Mouse (Mus musculus): ENCODE results near the gene Ubqln5. TPM values are rescaled to one million over a fixed set of nuclear protein-coding genes. Genes with fewer than 3 reads are reported as not detected.

Gene Ubqln5
- not detected in 2 replicates for total RNA-seq (2023)

DNA sequence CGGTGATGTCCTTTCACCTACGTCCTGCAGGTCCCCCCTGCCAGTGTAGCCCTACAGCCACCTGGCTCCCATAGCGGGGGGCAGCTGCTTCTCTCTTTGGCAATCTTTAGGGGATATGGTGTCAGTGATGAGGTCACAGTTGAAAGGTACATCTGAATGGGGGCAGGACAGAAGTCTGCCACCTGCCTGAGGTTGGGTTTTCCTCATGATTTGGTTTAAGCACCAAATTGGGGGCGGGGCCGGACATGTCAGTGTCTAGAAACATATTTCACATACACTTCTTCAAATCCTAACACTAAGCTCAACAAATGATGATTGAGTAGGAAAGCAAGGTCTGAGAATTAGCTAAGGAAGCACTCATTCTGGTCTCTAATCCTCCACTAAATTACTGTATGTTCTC lies at the start of gene Ubqln5:
Gene Ubqln5 (minus strand): TSS at position 101 of the 400 bp plus-strand sequence.

DNA sequence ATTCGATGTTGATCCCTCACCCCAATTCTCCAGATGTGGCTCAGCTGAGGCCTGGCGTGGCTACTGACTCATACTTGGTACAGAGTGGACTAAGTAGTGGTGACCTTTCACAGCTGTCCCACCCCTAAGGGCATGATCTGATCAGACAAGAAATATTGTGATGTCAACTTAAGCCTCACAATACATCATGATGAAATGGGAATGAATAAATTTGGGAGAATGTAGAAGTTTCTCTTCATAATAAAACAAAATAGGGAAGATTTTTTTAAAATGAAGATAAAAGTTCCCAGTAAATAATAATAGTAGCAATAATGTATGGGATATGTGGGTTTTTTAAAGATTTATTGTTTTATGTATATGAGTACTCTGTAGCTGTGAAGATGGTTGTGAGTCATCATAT lies 20.8 kb upstream of the Ubqln5 start, which contains the start of gene Ubqlnl:
Gene Ubqlnl (minus strand): TSS at position 101 of the 400 bp plus-strand sequence.

DNA sequence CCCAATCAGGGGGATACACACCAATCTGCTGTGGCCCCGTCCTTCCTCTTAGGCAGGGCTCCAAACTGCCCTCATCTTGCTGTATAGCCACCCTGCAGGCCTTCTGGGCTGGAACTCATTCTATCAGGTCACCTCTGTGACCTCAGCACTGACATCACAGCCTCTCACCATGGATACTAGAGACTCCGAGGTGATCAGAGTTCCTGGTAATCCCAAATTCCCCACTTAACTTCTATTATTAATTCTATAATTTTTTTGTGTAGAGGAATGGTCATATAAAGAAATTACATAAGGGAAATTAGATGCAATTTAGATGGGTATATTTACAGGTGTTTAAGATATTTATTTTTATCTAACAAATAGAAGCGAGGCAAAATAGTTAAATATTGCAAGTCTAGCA lies 13.6 kb upstream of the Ubqln5 start, which contains the start of gene Ubqln3:
Gene Ubqln3 (minus strand): TSS at position 101 of the 400 bp plus-strand sequence.

DNA sequence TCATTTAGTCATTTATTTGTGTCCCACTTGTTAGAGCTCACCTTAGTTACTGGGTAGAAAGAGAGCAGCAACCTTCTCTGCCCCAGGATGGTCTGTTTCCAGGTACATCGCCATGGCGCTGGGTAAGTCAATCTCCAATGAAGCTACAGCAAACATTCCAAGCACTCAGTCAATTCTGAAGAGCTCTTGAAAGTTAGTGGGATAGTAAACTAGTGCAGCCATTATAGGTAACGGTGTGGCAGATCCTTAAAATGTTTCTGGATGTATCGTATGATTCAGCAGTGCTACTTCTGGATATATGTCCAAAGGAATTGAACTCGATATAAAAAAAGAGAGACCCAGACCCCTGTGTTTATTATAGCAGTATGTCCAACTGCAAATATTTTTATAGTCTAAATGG lies 7.7 kb upstream of the Ubqln5 start, which contains the start of gene Olfr643:
Gene Olfr643 (minus strand): TSS at position 101 of the 400 bp plus-strand sequence.

DNA sequence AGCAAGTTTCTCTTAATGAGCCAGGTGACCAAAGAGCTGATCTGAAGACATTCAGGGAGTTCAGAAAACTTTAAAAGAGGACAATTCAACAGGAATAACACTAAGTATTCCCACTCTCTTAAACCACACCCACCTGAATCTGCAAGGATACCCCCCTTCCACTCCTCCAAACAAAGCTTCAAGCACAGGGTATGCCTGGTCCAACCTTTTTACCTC lies 25.0 kb downstream of the Ubqln5 start, which contains the start of gene Olfr646:
Gene Olfr646 (plus strand): TSS at position 117 of the 216 bp plus-strand sequence.

DNA sequence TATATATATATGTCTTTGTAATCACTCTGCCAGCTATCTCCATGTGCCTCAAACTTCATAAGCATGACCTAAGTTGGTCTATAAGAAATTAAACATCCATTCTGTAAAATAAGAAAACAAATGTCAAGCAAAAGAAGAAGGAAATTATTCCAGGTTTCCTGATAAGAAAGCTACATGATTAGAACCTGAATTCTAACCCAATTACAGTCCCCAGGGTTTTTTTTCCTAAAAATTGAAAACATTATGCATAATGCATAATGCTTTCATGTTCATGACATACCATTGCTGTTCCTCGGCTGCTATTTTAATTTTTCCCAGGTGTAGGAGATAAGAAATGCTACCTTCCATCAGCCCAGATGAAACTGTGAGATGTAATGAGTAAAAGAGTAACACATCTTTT lies 44.3 kb downstream of the Ubqln5 start, which contains the start of gene Olfr645:
Gene Olfr645 (minus strand): TSS at position 101 of the 400 bp plus-strand sequence.

Other genes starting within 250 kb of the Ubqln5 start
- gene Olfr66, start 243.6 kb downstream of the Ubqln5 start, total RNA-seq (2023) = not detected in 2 replicates
- not detected in 2 replicates for gene Olfr64, start 235.3 kb downstream of the Ubqln5 start, total RNA-seq (2023)
- gene Olfr65, start 226.3 kb downstream of the Ubqln5 start, total RNA-seq (2023) = not detected in 2 replicates
- not detected in 2 replicates for gene Olfr631, start 201.0 kb downstream of the Ubqln5 start, total RNA-seq (2023)
- not detected in 2 replicates for gene Olfr632, start 195.5 kb downstream of the Ubqln5 start, total RNA-seq (2023)
- not detected in 2 replicates for gene Olfr633, start 185.4 kb downstream of the Ubqln5 start, total RNA-seq (2023)
- not detected in 2 replicates for gene Olfr635, start 158.7 kb downstream of the Ubqln5 start, total RNA-seq (2023)
- gene Olfr638, start 131.1 kb downstream of the Ubqln5 start, total RNA-seq (2023) = not detected in 2 replicates
- 0.07 and 0.09 TPM in 2 replicates for gene Olfr639, start 112.5 kb downstream of the Ubqln5 start, total RNA-seq (2023)
- not detected in 2 replicates for gene Olfr640, start 104.3 kb downstream of the Ubqln5 start, total RNA-seq (2023)
- gene Olfr641, start 94.4 kb downstream of the Ubqln5 start, total RNA-seq (2023) = not detected in 2 replicates
- not detected in 2 replicates for gene Olfr642, start 77.2 kb downstream of the Ubqln5 start, total RNA-seq (2023)
- not detected in 2 replicates for gene 4930516K23Rik, start 68.4 kb downstream of the Ubqln5 start, total RNA-seq (2023)
- not detected in 2 replicates for gene Olfr644, start 58.0 kb downstream of the Ubqln5 start, total RNA-seq (2023)
- not detected in 2 replicates for gene Olfr645, start 44.4 kb downstream of the Ubqln5 start, total RNA-seq (2023)
- 0.11 TPM in 1 of 2 replicates, not detected in the other for gene Olfr646, start 25.0 kb downstream of the Ubqln5 start, total RNA-seq (2023)
- not detected in 2 replicates for gene Olfr643, start 7.6 kb upstream of the Ubqln5 start, total RNA-seq (2023)
- gene Ubqln3, start 13.5 kb upstream of the Ubqln5 start, total RNA-seq (2023) = not detected in 2 replicates
- not detected in 2 replicates for gene Ubqlnl, start 20.7 kb upstream of the Ubqln5 start, total RNA-seq (2023)
- gene Olfm5, start 35.0 kb upstream of the Ubqln5 start, total RNA-seq (2023) = not detected in 2 replicates
- gene Olfr648, start 53.6 kb upstream of the Ubqln5 start, total RNA-seq (2023) = 0.18 TPM in 1 of 2 replicates, not detected in the other
- not detected in 2 replicates for gene Olfr649, start 66.2 kb upstream of the Ubqln5 start, total RNA-seq (2023)
- gene Trim6, start 89.0 kb upstream of the Ubqln5 start, total RNA-seq (2023) = 1.9 and 6.6 TPM in 2 replicates
- gene Trim34a, start 114.6 kb upstream of the Ubqln5 start, total RNA-seq (2023) = 13.1 and 16.5 TPM in 2 replicates
- 13.6 and 14.6 TPM in 2 replicates for gene Trim5, start 158.3 kb upstream of the Ubqln5 start, total RNA-seq (2023)
- gene Trim12a, start 185.6 kb upstream of the Ubqln5 start, total RNA-seq (2023) = 69.1 and 76.5 TPM in 2 replicates
- 1.2 and 1.3 TPM in 2 replicates for gene Trim34b, start 199.6 kb upstream of the Ubqln5 start, total RNA-seq (2023)
- 25.2 and 27.9 TPM in 2 replicates for gene Trim12c, start 223.5 kb upstream of the Ubqln5 start, total RNA-seq (2023)
- 62.0 and 62.1 TPM in 2 replicates for gene Trim30b, start 240.1 kb upstream of the Ubqln5 start, total RNA-seq (2023)